Mouse (Mus musculus) ovary, postnatal 36 days (tissue): Measurements from ENCODE around the gene Enox1.

Experiments used
- DNase-seq: peaks from one replicate; pipeline ENCODE4 v3.0.0; 2022; ENCODE audit warnings: low spot score, mixed read lengths

Gene Enox1

GRCm38 (mm10) chr14:77621473-77622264 is 465.1 kb downstream of the Enox1 start:
- DNase-seq, result no peak

- DNase-seq, result no peak
These were observed 470.3 kb downstream of the Enox1 start for GRCm38 (mm10) chr14:77626557-77627507.

GRCm38 (mm10) chr14:77632466-77633171 is 476.1 kb downstream of the Enox1 start:
- no peak for DNase-seq

GRCm38 (mm10) chr14:77633172-77633542 is 476.6 kb downstream of the Enox1 start:
- DNase-seq, result no peak

GRCm38 (mm10) chr14:77636931-77637330 is 480.4 kb downstream of the Enox1 start:
- no peak for DNase-seq

GRCm38 (mm10) chr14:77638148-77638547 is 481.6 kb downstream of the Enox1 start:
- no peak for DNase-seq

GRCm38 (mm10) chr14:77638616-77639015 is 482.1 kb downstream of the Enox1 start:
- DNase-seq, result no peak

- DNase-seq, result no peak
These were observed 483.0 kb downstream of the Enox1 start for GRCm38 (mm10) chr14:77639586-77639985.

- no peak for DNase-seq
These were observed 485.8 kb downstream of the Enox1 start for GRCm38 (mm10) chr14:77642314-77642713.

GRCm38 (mm10) chr14:77646196-77646595 is 489.6 kb downstream of the Enox1 start:
- no peak for DNase-seq

GRCm38 (mm10) chr14:77647017-77647416 is 490.5 kb downstream of the Enox1 start:
- no peak for DNase-seq

GRCm38 (mm10) chr14:77648305-77648704 is 491.7 kb downstream of the Enox1 start:
- no peak for DNase-seq

GRCm38 (mm10) chr14:77658739-77659138 is 502.2 kb downstream of the Enox1 start:
- DNase-seq, result no peak

- no peak for DNase-seq
These were observed 505.7 kb downstream of the Enox1 start for GRCm38 (mm10) chr14:77662273-77662672.

GRCm38 (mm10) chr14:77662994-77663393 is 506.4 kb downstream of the Enox1 start:
- no peak for DNase-seq

GRCm38 (mm10) chr14:77668096-77668495 is 511.5 kb downstream of the Enox1 start:
- DNase-seq, result no peak

GRCm38 (mm10) chr14:77669494-77669893 is 512.9 kb downstream of the Enox1 start:
- no peak for DNase-seq

GRCm38 (mm10) chr14:77670945-77671344 is 514.4 kb downstream of the Enox1 start:
- no peak for DNase-seq

- DNase-seq, result no peak
These were observed 515.4 kb downstream of the Enox1 start for GRCm38 (mm10) chr14:77671961-77672360.

GRCm38 (mm10) chr14:77673138-77673537 is 516.6 kb downstream of the Enox1 start:
- DNase-seq, result no peak

GRCm38 (mm10) chr14:77677951-77678350 is 521.4 kb downstream of the Enox1 start:
- DNase-seq, result no peak

GRCm38 (mm10) chr14:77679877-77680276 is 523.3 kb downstream of the Enox1 start:
- DNase-seq, result no peak
